Mouse (Mus musculus): ENCODE results near the gene Mgrn1.

Mgrn1 gene

GRCm38 (mm10) chr16:4979755-4980380 lies 93.8 kb downstream of the Mgrn1 start:
- DNase-seq (ENCODE audit: extremely low spot score): peak; percentile 29

DNA sequence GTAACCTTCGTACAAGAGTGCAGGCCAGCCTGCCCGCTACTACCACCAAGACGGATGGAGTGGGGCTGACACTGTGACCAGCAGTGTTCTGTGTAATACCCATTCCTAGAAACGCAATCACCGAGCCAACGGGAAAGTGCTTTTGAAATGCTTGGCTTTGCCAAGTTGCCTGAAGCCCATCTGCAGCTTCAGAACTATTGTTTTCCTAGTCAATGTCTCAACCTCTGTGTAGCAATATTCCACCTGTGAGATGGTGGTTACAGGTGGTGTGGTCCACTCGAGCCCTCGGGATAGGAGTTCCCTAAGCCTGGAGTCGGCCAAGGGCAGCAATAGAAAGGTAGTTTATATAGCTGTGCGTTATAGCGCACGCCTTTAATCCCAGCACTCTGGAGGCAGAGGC lies 98.7 kb downstream of the Mgrn1 start:
- DNase-seq (ENCODE audit: extremely low spot score): no peak

All from embryo, embryonic 9.5 days (tissue).